Mouse (Mus musculus) forebrain, embryonic 16.5 days (tissue): ENCODE results near the gene Drg1. TPM values are rescaled to one million over a fixed set of nuclear protein-coding genes. Genes with fewer than 3 reads are reported as not detected.

ENCODE experiments used
- ATAC-seq: fragments of 200-750 bp; cut with Nextera tagmentation; 2 replicates; pipeline ENCODE4 v1.8.0; 2017; ENCODE audit warnings: mild to moderate bottlenecking, moderate library complexity
- H3K27ac ChIP-seq: fragments of 300-500 bp; sonication (generic); 2 replicates; pipeline ENCODE4 v1.5.1; 2014; ENCODE audit warnings: low read length, control low read depth
- H3K27me3 ChIP-seq: fragments of 300-500 bp; sonication (generic); replicated peaks from 2 replicates; pipeline ENCODE4 v1.6.1; 2014; ENCODE audit warnings: low read length; ENCODE audit not compliant: control insufficient read depth, insufficient read depth
- H3K36me3 ChIP-seq: fragments of 300-500 bp; sonication (generic); 2 replicates; pipeline ENCODE4 v1.6.1; 2014; ENCODE audit not compliant: control insufficient read depth, insufficient read depth
- H3K4me1 ChIP-seq: fragments of 300-500 bp; sonication (generic); replicated peaks from 2 replicates; pipeline ENCODE4 v1.6.1; 2014; ENCODE audit warnings: low read length; ENCODE audit not compliant: control insufficient read depth, insufficient read depth
- H3K4me2 ChIP-seq: fragments of 300-500 bp; sonication (generic); 2 replicates; pipeline ENCODE4 v1.6.1; 2014; ENCODE audit warnings: mild to moderate bottlenecking, low read length, control low read depth
- H3K4me3 ChIP-seq: fragments of 300-500 bp; sonication (generic); replicated peaks from 2 replicates; pipeline ENCODE4 v1.5.1; 2014; ENCODE audit warnings: mild to moderate bottlenecking, low read length, control low read depth
- H3K9ac ChIP-seq: fragments of 300-500 bp; sonication (generic); replicated peaks from 2 replicates; pipeline ENCODE4 v1.6.1; 2014; ENCODE audit warnings: low read depth, low read length, control low read depth
- H3K9me3 ChIP-seq: fragments of 300-500 bp; sonication (generic); 2 replicates; pipeline ENCODE4 v1.6.1; 2016; ENCODE audit warnings: low read length; ENCODE audit not compliant: control insufficient read depth
- WGBS: fragments of 180-500 bp; shearing (Covaris S2); extraction: QIAGEN DNeasy Blood & Tissue Kit; methylation state at CpG from one replicate; pipeline ENCODE4 v1.1.7; 2014; 5-methylcytosine and 5-hydroxymethylcytosine counted together
- polyA plus RNA-seq: library from polyadenylated mRNA; unstranded; fragments of >200 nt; fragmentation: Nextera tagmentation; extraction: Ambion mirVana; gene quantifications from 2 replicates; pipeline ENCODE4 v1.2.1, GENCODE M21; 2015

The Drg1 gene
- polyA plus RNA-seq, 1 experiment from 2014 or later = 252 TPM

- Histone ChIP-seq H3K27me3 (no peaks in the 10 kb centered on the region), H3K9ac (no peak overlapping the region), H3K4me1 (peaks cover 9% of the 10 kb centered on the region), H3K4me3 (no peak overlapping the region), H3K4me2 (no peak overlapping the region), H3K27ac (no peak overlapping the region), H3K9me3 (no peaks in the 10 kb centered on the region), H3K36me3 (no peaks in the 10 kb centered on the region)
- 94% methylated on average over 6 of the region's 6 CpGs for WGBS
- ATAC-seq = no peak
These were observed 17.4 kb upstream of the Drg1 start for GRCm38 (mm10) chr11:3283645-3284044.

GRCm38 (mm10) chr11:3282887-3283286, 16.7 kb upstream of the Drg1 start:
- no peaks in the 10 kb centered on the region for H3K27me3 ChIP-seq
- H3K4me3 ChIP-seq = no peak overlapping the region
- no peak overlapping the region for H3K27ac ChIP-seq
- no peak overlapping the region for H3K9ac ChIP-seq
- no peak for ATAC-seq
- H3K36me3 ChIP-seq = no peaks in the 10 kb centered on the region
- H3K4me2 ChIP-seq = no peak overlapping the region
- H3K4me1 ChIP-seq = peaks cover 4% of the 10 kb centered on the region
- no peaks in the 10 kb centered on the region for H3K9me3 ChIP-seq
- 89% methylated on average over 6 of the region's 6 CpGs for WGBS

DNA sequence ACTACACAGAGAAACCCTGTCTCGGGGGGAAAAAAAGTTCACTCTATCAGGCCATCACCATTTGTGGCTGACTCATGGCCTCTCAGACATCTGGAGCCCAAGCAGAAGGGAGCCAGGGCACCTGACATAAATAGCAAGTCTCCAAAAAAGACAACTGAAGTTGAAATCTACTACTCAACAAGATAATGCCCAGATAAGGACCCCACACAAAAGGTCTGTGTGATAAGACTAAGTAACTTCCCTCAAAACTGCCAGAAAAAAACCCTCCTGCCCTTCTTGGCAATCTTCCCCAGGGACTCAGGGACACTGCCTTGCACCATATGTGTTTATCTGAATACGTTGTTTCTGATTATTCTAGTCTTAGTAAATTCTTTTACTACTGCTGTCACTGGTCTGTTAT, 13.5 kb upstream of the Drg1 start:
- H3K9ac ChIP-seq = no peak overlapping the region
- ATAC-seq = no peak
- WGBS = 82% methylated on average over 2 of the region's 2 CpGs

GRCm38 (mm10) chr11:3278351-3278750, 12.1 kb upstream of the Drg1 start:
- H3K4me1 ChIP-seq = no peaks in the 10 kb centered on the region
- H3K36me3 ChIP-seq = no peaks in the 10 kb centered on the region
- H3K9ac ChIP-seq = no peak overlapping the region
- WGBS = 57% methylated on average over 5 of the region's 5 CpGs
- H3K4me3 ChIP-seq = no peak overlapping the region
- H3K27ac ChIP-seq = no peak overlapping the region
- ATAC-seq = no peak
- no peaks in the 10 kb centered on the region for H3K27me3 ChIP-seq
- H3K9me3 ChIP-seq = no peaks in the 10 kb centered on the region
- H3K4me2 ChIP-seq = no peak overlapping the region

More for the DNA sequence above, 13.5 kb upstream of the Drg1 start:
- no peak overlapping the region for H3K27ac ChIP-seq
- H3K36me3 ChIP-seq = no peaks in the 10 kb centered on the region
- H3K9me3 ChIP-seq = no peaks in the 10 kb centered on the region
- H3K4me2 ChIP-seq = no peak overlapping the region
- H3K4me3 ChIP-seq = no peak overlapping the region
- H3K27me3 ChIP-seq = no peaks in the 10 kb centered on the region
- no peaks in the 10 kb centered on the region for H3K4me1 ChIP-seq

DNA sequence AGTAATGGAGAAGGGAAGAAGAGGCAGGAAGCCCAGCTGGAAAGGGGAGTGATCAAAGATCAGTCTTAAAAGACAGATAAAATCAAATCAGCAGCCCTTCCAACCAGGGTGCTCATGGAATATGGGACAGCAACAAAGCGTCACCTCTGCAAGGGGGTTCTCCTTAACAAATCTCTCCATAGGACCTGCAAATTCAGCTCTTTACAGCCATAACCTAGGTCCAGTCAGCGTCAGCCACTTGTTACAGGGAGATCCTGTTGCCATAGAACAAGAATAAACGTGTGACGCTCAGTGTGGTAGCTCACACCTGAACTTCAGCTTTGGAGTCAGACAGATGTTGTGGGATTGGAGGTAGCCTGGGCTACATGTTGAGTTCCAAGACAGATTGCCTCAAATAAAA, 3.0 kb upstream of the Drg1 start:
- Histone ChIP-seq H3K27ac (no peak overlapping the region), H3K36me3 (no peaks in the 10 kb centered on the region), H3K27me3 (no peaks in the 10 kb centered on the region), H3K4me2 (no peak overlapping the region), H3K9ac (no peak overlapping the region), H3K9me3 (no peaks in the 10 kb centered on the region), H3K4me1 (peaks cover 17% of the 10 kb centered on the region), H3K4me3 (no peak overlapping the region)
- no peak for ATAC-seq
- 30% methylated on average over 4 of the region's 4 CpGs for WGBS

- H3K27me3 ChIP-seq = no peaks in the 10 kb centered on the region
- peak overlapping the region; percentile 82; the same call in 1 of the 2 replicates for H3K4me3 ChIP-seq
- no peak overlapping the region for H3K27ac ChIP-seq
- peaks cover 28% of the 10 kb centered on the region for H3K4me1 ChIP-seq
- ATAC-seq = no peak
- WGBS = 54% methylated on average over 7 of the region's 7 CpGs
- H3K9me3 ChIP-seq = no peaks in the 10 kb centered on the region
- peaks cover 4% of the 10 kb centered on the region for H3K36me3 ChIP-seq
- H3K9ac ChIP-seq = peak overlapping the region; percentile 97
- peak overlapping the region; percentile 58 for H3K4me2 ChIP-seq
These were observed 918 bp upstream of the Drg1 start for GRCm38 (mm10) chr11:3267133-3267532.

GRCm38 (mm10) chr11:3265291-3266078, 730 bp downstream of the Drg1 start:
- no peak for ATAC-seq
- peak overlapping the region; percentile 65 for H3K4me2 ChIP-seq
- H3K4me3 ChIP-seq = peak overlapping the region; percentile 82
- peaks cover 16% of the 10 kb centered on the region for H3K36me3 ChIP-seq
- no peaks in the 10 kb centered on the region for H3K27me3 ChIP-seq
- peak overlapping the region; percentile 97 for H3K9ac ChIP-seq
- H3K4me1 ChIP-seq = peaks cover 28% of the 10 kb centered on the region
- peak overlapping the region; percentile 93 for H3K27ac ChIP-seq
- under 1% methylated on average over 26 of the region's 26 CpGs for WGBS
- no peaks in the 10 kb centered on the region for H3K9me3 ChIP-seq

DNA sequence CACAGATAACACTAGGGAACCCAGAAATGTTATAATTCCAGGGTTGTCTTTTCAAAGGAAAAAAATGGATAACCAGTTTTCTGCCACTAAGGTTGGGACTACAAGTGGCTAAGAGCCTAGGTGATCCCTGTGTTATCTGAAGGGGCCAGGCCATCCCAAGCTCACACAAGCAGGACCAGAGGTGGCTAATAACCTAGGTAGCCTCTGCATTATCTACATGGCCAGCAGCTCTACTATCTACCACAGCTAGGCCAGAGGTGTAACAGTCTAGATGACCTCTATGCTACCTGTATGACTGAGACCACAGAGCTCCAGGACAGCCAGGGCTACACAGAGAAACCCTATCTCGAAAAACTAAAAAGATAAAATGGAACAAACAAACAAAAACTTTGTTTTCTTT, 6.7 kb downstream of the Drg1 start:
- H3K27me3 ChIP-seq = no peaks in the 10 kb centered on the region
- H3K36me3 ChIP-seq = peaks cover 43% of the 10 kb centered on the region
- no peak overlapping the region for H3K4me3 ChIP-seq
- H3K9ac ChIP-seq = no peak overlapping the region
- no peak overlapping the region for H3K4me2 ChIP-seq
- H3K9me3 ChIP-seq = no peaks in the 10 kb centered on the region
- peaks cover 14% of the 10 kb centered on the region for H3K4me1 ChIP-seq
- WGBS = 97% methylated on average over 1 of the region's 1 CpGs
- ATAC-seq = no peak
- no peak overlapping the region for H3K27ac ChIP-seq

GRCm38 (mm10) chr11:3247387-3247786, 18.8 kb downstream of the Drg1 start:
- no peaks in the 10 kb centered on the region for H3K4me1 ChIP-seq
- H3K4me3 ChIP-seq = no peak overlapping the region
- 94% methylated on average over 2 of the region's 2 CpGs for WGBS
- peaks cover 66% of the 10 kb centered on the region for H3K36me3 ChIP-seq
- no peaks in the 10 kb centered on the region for H3K9me3 ChIP-seq
- no peak overlapping the region for H3K4me2 ChIP-seq
- H3K27me3 ChIP-seq = no peaks in the 10 kb centered on the region
- no peak for ATAC-seq
- no peak overlapping the region for H3K27ac ChIP-seq
- no peak overlapping the region for H3K9ac ChIP-seq
